In genomic region chr11:75293852-75294361, GRCm38 (mm10) we compare ENCODE assay signal across 11 mouse cellular contexts. TPM values are rescaled to one million over a fixed set of nuclear protein-coding genes. Genes with fewer than 3 reads are reported as not detected.
DNase-seq lines count a peak whose midpoint lies in the region; ATAC-seq and TF ChIP-seq lines count a peak whose summit lies in the region.
"Had no signal": no experiment of that assay in that cellular context is flagged by ENCODE, and none has a peak within 500 bp of the region (broad histone marks: within the 10 kb centered on the region; RNA-seq: fewer than 3 reads in every experiment).

No protein-coding gene starts in this region.

- H3K4me1 ChIP-seq in hindbrain, embryonic 14.5 days (replicated peaks; ENCODE audit: control insufficient read depth, insufficient read depth, low read length) = peaks cover 41% of the 10 kb centered on the region
- H3K4me1 ChIP-seq in hindbrain, embryonic 11.5 days (replicated peaks; ENCODE audit: control insufficient read depth, insufficient read depth, low read length) = no peaks in the 10 kb centered on the region
- no peaks in the 10 kb centered on the region for H3K4me1 ChIP-seq in hindbrain, postnatal 0 days (ENCODE audit: insufficient read depth, low read length)
- peaks cover 55% of the 10 kb centered on the region for H3K4me1 ChIP-seq in midbrain, embryonic 14.5 days (ENCODE audit: control insufficient read depth, insufficient read depth, low read length)
- no peaks in the 10 kb centered on the region for H3K4me1 ChIP-seq in thymus, adult 2 months (replicated peaks; ENCODE audit: control insufficient read depth, insufficient read depth, low read length)

- H3K9me3 ChIP-seq in hindbrain, embryonic 14.5 days (ENCODE audit: control insufficient read depth, low read length) = no peaks in the 10 kb centered on the region
- no peaks in the 10 kb centered on the region for H3K9me3 ChIP-seq in hindbrain, embryonic 11.5 days (ENCODE audit: control insufficient read depth, low read length)
- H3K9me3 ChIP-seq in hindbrain, postnatal 0 days (ENCODE audit: low read length) = no peaks in the 10 kb centered on the region
- H3K9me3 ChIP-seq in midbrain, embryonic 14.5 days (ENCODE audit: control insufficient read depth, low read length) = no peaks in the 10 kb centered on the region
- H3K9me3 ChIP-seq: limb, embryonic 12.5 days; megakaryocyte, embryonic 14.5 days had no signal

- no peak for ATAC-seq in hindbrain, embryonic 14.5 days (ENCODE audit: low FRiP score)
- ATAC-seq in hindbrain, embryonic 11.5 days (ENCODE audit: low FRiP score) = no peak
- ATAC-seq in hindbrain, postnatal 0 days = peak; percentile 48
- no peak for ATAC-seq in midbrain, embryonic 14.5 days (ENCODE audit: low FRiP score, low TSS enrichment)
- no peak for ATAC-seq in cerebellum, adult (ENCODE audit: insufficient number of reproducible peaks, low FRiP score, low TSS enrichment)

- no peaks in the 10 kb centered on the region for H3K27me3 ChIP-seq in hindbrain, embryonic 14.5 days (ENCODE audit: control insufficient read depth, insufficient read depth, low read length)
- H3K27me3 ChIP-seq in hindbrain, embryonic 11.5 days (ENCODE audit: control insufficient read depth, insufficient read depth, low read length) = 0 out of 2 replicates have a peak, but pooled peaks cover 5% of the 10 kb centered on the region
- H3K27me3 ChIP-seq in hindbrain, postnatal 0 days (ENCODE audit: insufficient read depth, low read length) = no peaks in the 10 kb centered on the region
- H3K27me3 ChIP-seq in midbrain, embryonic 14.5 days (ENCODE audit: control insufficient read depth, insufficient read depth, low read length) = no peaks in the 10 kb centered on the region
- no peaks in the 10 kb centered on the region for H3K27me3 ChIP-seq in thymus, adult 2 months (ENCODE audit: control insufficient read depth, insufficient read depth, low read length)

- DNase-seq in hindbrain, embryonic 14.5 days (ENCODE audit: low spot score) = no peak
- no peak for DNase-seq in hindbrain, embryonic 11.5 days (ENCODE audit: low spot score)
- peak; percentile 23 for DNase-seq in Muller cell, postnatal 12 days (ENCODE audit: inconsistent ontology term)
- DNase-seq in hindbrain, postnatal 0 days (ENCODE audit: low spot score) = peak; percentile 22
- DNase-seq in midbrain, embryonic 14.5 days = peak; percentile 78
- no peak for DNase-seq in adrenal gland, postnatal 25 days
- DNase-seq in thymus, adult 2 months = no peak
- DNase-seq: adrenal gland, postnatal 14 days had no signal

- H3K4me2 ChIP-seq in hindbrain, embryonic 14.5 days (replicated peaks) = peak overlapping the region; percentile 23
- H3K4me2 ChIP-seq in hindbrain, embryonic 11.5 days (replicated peaks; ENCODE audit: low read depth, low read length) = no peak overlapping the region
- peak overlapping the region; percentile 33; the same call in 1 of the 2 replicates for H3K4me2 ChIP-seq in hindbrain, postnatal 0 days (ENCODE audit: low read depth, low read length)
- H3K4me2 ChIP-seq in midbrain, embryonic 14.5 days (ENCODE audit: low read length) = no peak overlapping the region
- H3K4me2 ChIP-seq: limb, embryonic 12.5 days had no signal

- TF ChIP-seq POLR2A in thymus, adult 2 months (IDR thresholded peaks at IDR 0.05; ENCODE audit: control insufficient read depth, extremely low read depth, insufficient read depth, low read length, poor library complexity) = no peak

- no peaks in the 10 kb centered on the region for H3K36me3 ChIP-seq in hindbrain, embryonic 14.5 days (replicated peaks; ENCODE audit: control insufficient read depth, insufficient read depth)
- H3K36me3 ChIP-seq in hindbrain, embryonic 11.5 days (ENCODE audit: control insufficient read depth, insufficient read depth, low read length) = no peaks in the 10 kb centered on the region
- H3K36me3 ChIP-seq in hindbrain, postnatal 0 days (ENCODE audit: insufficient read depth, low read length) = no peaks in the 10 kb centered on the region
- no peaks in the 10 kb centered on the region for H3K36me3 ChIP-seq in midbrain, embryonic 14.5 days (ENCODE audit: control insufficient read depth, insufficient read depth, low read length)
- H3K36me3 ChIP-seq in thymus, adult 2 months (ENCODE audit: control insufficient read depth, insufficient read depth, low read length) = no peaks in the 10 kb centered on the region
- H3K36me3 ChIP-seq: limb, embryonic 12.5 days had no signal

- no peak overlapping the region; the same call in 1 of the 2 replicates for H3K9ac ChIP-seq in hindbrain, embryonic 14.5 days
- no peak overlapping the region for H3K9ac ChIP-seq in hindbrain, embryonic 11.5 days (ENCODE audit: low read depth, low read length)
- H3K9ac ChIP-seq in hindbrain, postnatal 0 days (replicated peaks; ENCODE audit: low read length) = 0 out of 2 replicates have a peak overlapping the region, but pooled peaks have one; percentile 6
- H3K9ac ChIP-seq in midbrain, embryonic 14.5 days (replicated peaks; ENCODE audit: low read length) = no peak overlapping the region
- H3K9ac ChIP-seq: limb, embryonic 12.5 days had no signal

- WGBS in hindbrain, embryonic 14.5 days = 45% methylated on average over 21 of the region's 21 CpGs
- 64% methylated on average over 21 of the region's 21 CpGs for WGBS in hindbrain, embryonic 11.5 days
- 40% methylated on average over 21 of the region's 21 CpGs for WGBS in hindbrain, postnatal 0 days
- 42% methylated on average over 21 of the region's 21 CpGs for WGBS in midbrain, embryonic 14.5 days
- WGBS in thymus, adult 2 months = 89% methylated on average over 21 of the region's 21 CpGs

- TF ChIP-seq CTCF in hindbrain, postnatal 0 days (IDR thresholded peaks at IDR 0.05; ENCODE audit: low read depth) = no peak
- TF ChIP-seq CTCF in thymus, adult 2 months (IDR thresholded peaks at IDR 0.05; ENCODE audit: borderline replicate concordance, control insufficient read depth, extremely low read depth, insufficient read depth, low read length, poor library complexity) = no peak

- H3K4me3 ChIP-seq in hindbrain, embryonic 14.5 days (replicated peaks; ENCODE audit: low read length) = no peak overlapping the region
- H3K4me3 ChIP-seq in hindbrain, embryonic 11.5 days (ENCODE audit: low read depth, low read length) = no peak overlapping the region
- no peak overlapping the region for H3K4me3 ChIP-seq in hindbrain, postnatal 0 days (ENCODE audit: low read length)
- no peak overlapping the region for H3K4me3 ChIP-seq in midbrain, embryonic 14.5 days (replicated peaks; ENCODE audit: low read depth, low read length)
- no peak overlapping the region for H3K4me3 ChIP-seq in thymus, adult 2 months (ENCODE audit: control insufficient read depth, insufficient read depth, low read length)
- H3K4me3 ChIP-seq: limb, embryonic 12.5 days; megakaryocyte, embryonic 14.5 days had no signal

- H3K27ac ChIP-seq in hindbrain, embryonic 14.5 days = peak overlapping the region; percentile 60
- H3K27ac ChIP-seq in hindbrain, embryonic 11.5 days (ENCODE audit: low read depth, low read length) = no peak overlapping the region
- H3K27ac ChIP-seq in hindbrain, postnatal 0 days = peak overlapping the region; percentile 32; the same call in 1 of the 2 replicates
- peak overlapping the region; percentile 55 for H3K27ac ChIP-seq in midbrain, embryonic 14.5 days (replicated peaks; ENCODE audit: low read depth, low read length)
- H3K27ac ChIP-seq in thymus, adult 2 months (ENCODE audit: control insufficient read depth, insufficient read depth, low read length) = no peak overlapping the region
- H3K27ac ChIP-seq: limb, embryonic 12.5 days had no signal

RNA-seq across cellular contexts. Expression of gene Rpa1, which starts 54.2 kb away (rescaled TPM):
- 48.0 and 51.1 TPM in 2 replicates for polyA plus RNA-seq in hindbrain, embryonic 14.5 days (2014; fragmentation: Nextera tagmentation; extraction: Ambion mirVana)
- polyA plus RNA-seq in hindbrain, embryonic 11.5 days (2014; fragmentation: Nextera tagmentation; extraction: Ambion mirVana) = 100 and 105 TPM in 2 replicates
- total RNA-seq in hindbrain, postnatal 0 days (2014; rRNA removed) = 66.9 and 105 TPM in 2 replicates
- 51.1 and 55.5 TPM in 2 replicates for polyA plus RNA-seq in hindbrain, postnatal 0 days (2015; fragmentation: Nextera tagmentation; extraction: Ambion mirVana)
- polyA plus RNA-seq in midbrain, embryonic 14.5 days (2014; fragmentation: Nextera tagmentation; extraction: Ambion mirVana) = 48.3 and 50.0 TPM in 2 replicates
- 45.4 and 59.6 TPM in 2 replicates for total RNA-seq in adrenal gland, postnatal 25 days (2021)
- 62.8 and 93.9 TPM in 2 replicates for polyA plus RNA-seq in thymus, adult 2 months (2012; rRNA removed)

RNA-seq across cellular contexts. Expression of gene Smyd4, which starts 54.3 kb away (rescaled TPM):
- 12.0 and 13.2 TPM in 2 replicates for polyA plus RNA-seq in hindbrain, embryonic 14.5 days (2014; fragmentation: Nextera tagmentation; extraction: Ambion mirVana)
- polyA plus RNA-seq in hindbrain, embryonic 11.5 days (2014; fragmentation: Nextera tagmentation; extraction: Ambion mirVana) = 11.7 and 13.9 TPM in 2 replicates
- total RNA-seq in hindbrain, postnatal 0 days (2014; rRNA removed) = 12.7 and 14.1 TPM in 2 replicates
- 17.1 and 17.7 TPM in 2 replicates for polyA plus RNA-seq in hindbrain, postnatal 0 days (2015; fragmentation: Nextera tagmentation; extraction: Ambion mirVana)
- polyA plus RNA-seq in midbrain, embryonic 14.5 days (2014; fragmentation: Nextera tagmentation; extraction: Ambion mirVana) = 9.5 and 12.0 TPM in 2 replicates
- 7.0 and 9.3 TPM in 2 replicates for total RNA-seq in adrenal gland, postnatal 25 days (2021)
- 5.6 and 7.8 TPM in 2 replicates for polyA plus RNA-seq in thymus, adult 2 months (2012; rRNA removed)

Comparison
In these comparisons a context has a peak if more than half of its experiments do, and no peak if none do; other contexts are left out.
1. DNase-seq: peak in Muller cell, postnatal 12 days (single experiment), hindbrain, postnatal 0 days (single experiment) and midbrain, embryonic 14.5 days (single experiment); none in hindbrain, embryonic 14.5 days (single experiment), hindbrain, embryonic 11.5 days (single experiment), adrenal gland, postnatal 25 days (single experiment) and thymus, adult 2 months (single experiment).
2. H3K27ac ChIP-seq: peak in hindbrain, embryonic 14.5 days (single experiment), hindbrain, postnatal 0 days (single experiment) and midbrain, embryonic 14.5 days (single experiment); none in hindbrain, embryonic 11.5 days (single experiment) and thymus, adult 2 months (single experiment).
3. H3K4me2 ChIP-seq: peak in hindbrain, embryonic 14.5 days (single experiment) and hindbrain, postnatal 0 days (single experiment); none in hindbrain, embryonic 11.5 days (single experiment) and midbrain, embryonic 14.5 days (single experiment).